Mouse (Mus musculus) gastrocnemius, postnatal 25 days (tissue): ENCODE measurements around the gene Smim4. TPM values are rescaled to one million over a fixed set of nuclear protein-coding genes. Genes with fewer than 3 reads are reported as not detected.

ENCODE experiments used
- DNase-seq: peaks from one replicate; pipeline ENCODE4 v3.0.0; 2022
- long read RNA-seq, 2 experiments: library from polyadenylated mRNA; stranded (forward); transcript quantifications; one replicate each; pipeline ENCODE4 v2.0.0; 2021
- total RNA-seq, 2 experiments: library from RNA; stranded (reverse); gene quantifications; 1 replicate in 1 of 2; 2 replicates in 1 of 2; pipeline ENCODE4 v1.2.3; 2021

The Smim4 gene
- total RNA-seq: 10 to 100 TPM; 37.6 to 43.8 TPM
- long read RNA-seq, experiment 1, transcript Smim4-203 (2 exons, 426 nt): minor isoform, 9 of 101 reads
- long read RNA-seq, experiment 1, transcript Smim4-201 (2 exons, 311 nt): major isoform, 85 of 101 reads
- long read RNA-seq, experiment 1, partial matches to known transcripts: 1 of 101 reads
- long read RNA-seq, experiment 1, other reads (novel, unspliced or antisense): 6 of 101 reads
- long read RNA-seq, experiment 2, transcript Smim4-201 (2 exons, 311 nt): major isoform, 45 of 59 reads
- long read RNA-seq, experiment 2, transcript Smim4-203 (2 exons, 426 nt): minor isoform, 6 of 59 reads
- long read RNA-seq, experiment 2, partial matches to known transcripts: 1 of 59 reads
- long read RNA-seq, experiment 2, other reads (novel, unspliced or antisense): 6 of 59 reads

- peak; percentile 97 for DNase-seq
Observed at GRCm38 (mm10) chr14:31128826-31129219, at the start of gene Smim4. Smim4 (minus strand) TSS chr14:31128956.

GRCm38 (mm10) chr14:31177715-31178114 lies 49.0 kb upstream of the Smim4 start:
- no peak for DNase-seq

- no peak for DNase-seq
Observed at GRCm38 (mm10) chr14:31177287-31177686, 48.5 kb upstream of the Smim4 start.

GRCm38 (mm10) chr14:31173537-31173936 lies 44.8 kb upstream of the Smim4 start:
- DNase-seq: no peak

- no peak for DNase-seq
Observed at GRCm38 (mm10) chr14:31172781-31173455, 44.2 kb upstream of the Smim4 start.

- no peak for DNase-seq
Observed at GRCm38 (mm10) chr14:31171821-31172220, 43.1 kb upstream of the Smim4 start.

GRCm38 (mm10) chr14:31171386-31171785 lies 42.6 kb upstream of the Smim4 start:
- no peak for DNase-seq

- no peak for DNase-seq
Observed at GRCm38 (mm10) chr14:31170963-31171362, 42.2 kb upstream of the Smim4 start.

- DNase-seq: no peak
Observed at GRCm38 (mm10) chr14:31169508-31169907, 40.8 kb upstream of the Smim4 start.

- DNase-seq: no peak
Observed at GRCm38 (mm10) chr14:31168425-31168824, 39.7 kb upstream of the Smim4 start, which contains the start of gene Stab1. Stab1 (minus strand) TSS chr14:31168641.

- no peak for DNase-seq
Observed at GRCm38 (mm10) chr14:31166827-31167226, 38.1 kb upstream of the Smim4 start.

- peak; percentile 39 for DNase-seq
Observed at GRCm38 (mm10) chr14:31165991-31166630, 37.4 kb upstream of the Smim4 start.

GRCm38 (mm10) chr14:31165458-31165857 lies 36.7 kb upstream of the Smim4 start:
- no peak for DNase-seq

GRCm38 (mm10) chr14:31165010-31165409 lies 36.3 kb upstream of the Smim4 start:
- no peak for DNase-seq

GRCm38 (mm10) chr14:31164067-31164466 lies 35.3 kb upstream of the Smim4 start:
- no peak for DNase-seq

- no peak for DNase-seq
Observed at GRCm38 (mm10) chr14:31161638-31162037, 32.9 kb upstream of the Smim4 start.

GRCm38 (mm10) chr14:31161191-31161590 lies 32.4 kb upstream of the Smim4 start:
- DNase-seq: no peak

- DNase-seq: no peak
Observed at GRCm38 (mm10) chr14:31160196-31161150, 31.7 kb upstream of the Smim4 start.

GRCm38 (mm10) chr14:31145694-31146093 lies 16.9 kb upstream of the Smim4 start:
- DNase-seq: no peak

GRCm38 (mm10) chr14:31141011-31141410 lies 12.3 kb upstream of the Smim4 start:
- DNase-seq: no peak

- no peak for DNase-seq
Observed at GRCm38 (mm10) chr14:31140141-31140540, 11.4 kb upstream of the Smim4 start.

GRCm38 (mm10) chr14:31139666-31140065 lies 10.9 kb upstream of the Smim4 start:
- peak; percentile 5 for DNase-seq
